Mouse (Mus musculus): ENCODE results near the gene Ntn1.

The Ntn1 gene

GRCm38 (mm10) chr11:68213896-68214295 is 186.7 kb downstream of the Ntn1 start:
- DNase-seq (ENCODE audit: low read depth) = peak; percentile 34

- no peak for DNase-seq (ENCODE audit: low read depth)
Observed at GRCm38 (mm10) chr11:68211924-68212578, 188.6 kb downstream of the Ntn1 start.

GRCm38 (mm10) chr11:68210714-68211113 is 189.9 kb downstream of the Ntn1 start:
- no peak for DNase-seq (ENCODE audit: low read depth)

- DNase-seq (ENCODE audit: low read depth) = no peak
Observed at GRCm38 (mm10) chr11:68209506-68209905, 191.1 kb downstream of the Ntn1 start.

- no peak for DNase-seq (ENCODE audit: low read depth)
Observed at GRCm38 (mm10) chr11:68208582-68208981, 192.0 kb downstream of the Ntn1 start.

GRCm38 (mm10) chr11:68208023-68208422 is 192.6 kb downstream of the Ntn1 start:
- no peak for DNase-seq (ENCODE audit: low read depth)

GRCm38 (mm10) chr11:68205572-68206229 is 194.9 kb downstream of the Ntn1 start:
- no peak for DNase-seq (ENCODE audit: low read depth)

GRCm38 (mm10) chr11:68204407-68204806 is 196.2 kb downstream of the Ntn1 start:
- no peak for DNase-seq (ENCODE audit: low read depth)

GRCm38 (mm10) chr11:68203658-68204315 is 196.8 kb downstream of the Ntn1 start:
- DNase-seq (ENCODE audit: low read depth) = no peak

- DNase-seq (ENCODE audit: low read depth) = no peak
Observed at GRCm38 (mm10) chr11:68202561-68202960, 198.1 kb downstream of the Ntn1 start.

- no peak for DNase-seq (ENCODE audit: low read depth)
Observed at GRCm38 (mm10) chr11:68201811-68202459, 198.7 kb downstream of the Ntn1 start.

GRCm38 (mm10) chr11:68201063-68201462 is 199.6 kb downstream of the Ntn1 start:
- DNase-seq (ENCODE audit: low read depth) = no peak

GRCm38 (mm10) chr11:68200500-68200899 is 200.1 kb downstream of the Ntn1 start:
- no peak for DNase-seq (ENCODE audit: low read depth)

- no peak for DNase-seq (ENCODE audit: low read depth)
Observed at GRCm38 (mm10) chr11:68199801-68200423, 200.7 kb downstream of the Ntn1 start.

- DNase-seq (ENCODE audit: low read depth) = no peak
Observed at GRCm38 (mm10) chr11:68199103-68199502, 201.5 kb downstream of the Ntn1 start.

- no peak for DNase-seq (ENCODE audit: low read depth)
Observed at GRCm38 (mm10) chr11:68198696-68199095, 201.9 kb downstream of the Ntn1 start.

- DNase-seq (ENCODE audit: low read depth) = no peak
Observed at GRCm38 (mm10) chr11:68197471-68197870, 203.2 kb downstream of the Ntn1 start.

- no peak for DNase-seq (ENCODE audit: low read depth)
Observed at GRCm38 (mm10) chr11:68196566-68196965, 204.1 kb downstream of the Ntn1 start.

GRCm38 (mm10) chr11:68195693-68196176 is 204.9 kb downstream of the Ntn1 start:
- DNase-seq (ENCODE audit: low read depth) = no peak

GRCm38 (mm10) chr11:68195168-68195567 is 205.5 kb downstream of the Ntn1 start:
- no peak for DNase-seq (ENCODE audit: low read depth)

- DNase-seq (ENCODE audit: low read depth) = no peak
Observed at GRCm38 (mm10) chr11:68190849-68191248, 209.8 kb downstream of the Ntn1 start.

- DNase-seq (ENCODE audit: low read depth) = no peak
Observed at GRCm38 (mm10) chr11:68188695-68189201, 211.9 kb downstream of the Ntn1 start.
